Mouse (Mus musculus): ENCODE measurements around the gene Vmn1r48. TPM values are rescaled to one million over a fixed set of nuclear protein-coding genes. Genes with fewer than 3 reads are reported as not detected.

Vmn1r48 gene
- not detected in 2 replicates for polyA plus RNA-seq (2012; rRNA removed; ENCODE audit: low replicate concordance)

GRCm38 (mm10) chr6:90036741-90037140 is at the start of gene Vmn1r48:
Vmn1r48 (minus strand) TSS chr6:90036841.

GRCm38 (mm10) chr6:90078406-90078805 is 41.8 kb upstream of the Vmn1r48 start, which contains the start of gene Vmn1r49:
Vmn1r49 (minus strand) TSS chr6:90078506.

GRCm38 (mm10) chr6:90015847-90016246 is 20.8 kb downstream of the Vmn1r48 start, which contains the start of gene Vmn1r47:
Vmn1r47 (plus strand) TSS chr6:90016147.

Other genes with a start within 250 kb of the Vmn1r48 start
- gene Vmn1r42, start 160.4 kb downstream of the Vmn1r48 start, polyA plus RNA-seq (2012; rRNA removed; ENCODE audit: low replicate concordance) = not detected in 2 replicates
- gene Vmn1r43, start 160.4 kb downstream of the Vmn1r48 start, polyA plus RNA-seq (2012; rRNA removed; ENCODE audit: low replicate concordance) = not detected in 2 replicates
- gene Vmn1r44, start 153.2 kb downstream of the Vmn1r48 start, polyA plus RNA-seq (2012; rRNA removed; ENCODE audit: low replicate concordance) = not detected in 2 replicates
- gene Vmn1r45, start 96.2 kb downstream of the Vmn1r48 start, polyA plus RNA-seq (2012; rRNA removed; ENCODE audit: low replicate concordance) = not detected in 2 replicates
- not detected in 2 replicates for gene Vmn1r46, start 67.5 kb downstream of the Vmn1r48 start, polyA plus RNA-seq (2012; rRNA removed; ENCODE audit: low replicate concordance)
- gene Vmn1r47, start 20.7 kb downstream of the Vmn1r48 start, polyA plus RNA-seq (2012; rRNA removed; ENCODE audit: low replicate concordance) = not detected in 2 replicates
- gene Vmn1r49, start 41.7 kb upstream of the Vmn1r48 start, polyA plus RNA-seq (2012; rRNA removed; ENCODE audit: low replicate concordance) = not detected in 2 replicates
- not detected in 2 replicates for gene Vmn1r50, start 64.6 kb upstream of the Vmn1r48 start, polyA plus RNA-seq (2012; rRNA removed; ENCODE audit: low replicate concordance)
- gene Vmn1r51, start 85.8 kb upstream of the Vmn1r48 start, polyA plus RNA-seq (2012; rRNA removed; ENCODE audit: low replicate concordance) = not detected in 2 replicates
- not detected in 2 replicates for gene Vmn1r52, start 138.0 kb upstream of the Vmn1r48 start, polyA plus RNA-seq (2012; rRNA removed; ENCODE audit: low replicate concordance)
- gene V1ra8, start 166.0 kb upstream of the Vmn1r48 start, polyA plus RNA-seq (2012; rRNA removed; ENCODE audit: low replicate concordance) = not detected in 2 replicates
- gene Vmn1r53, start 187.6 kb upstream of the Vmn1r48 start, polyA plus RNA-seq (2012; rRNA removed; ENCODE audit: low replicate concordance) = 0.30 TPM in 1 of 2 replicates, not detected in the other
- not detected in 2 replicates for gene Vmn1r54, start 209.5 kb upstream of the Vmn1r48 start, polyA plus RNA-seq (2012; rRNA removed; ENCODE audit: low replicate concordance)